Mouse (Mus musculus): ENCODE results near the gene Trim46.

GRCm38 (mm10) chr3:89250435-89251040 lies 4.4 kb upstream of the Trim46 start:
- TF ChIP-seq CTCF (IDR thresholded peaks at IDR 0.05; ENCODE audit: low read depth): peak; percentile 81
- no peak for TF ChIP-seq EP300 (IDR thresholded peaks at IDR 0.05; ENCODE audit: low read depth)

Measured in heart, postnatal 0 days (tissue).